Mouse (Mus musculus): Measurements from ENCODE around the gene Atxn7l1. TPM values are rescaled to one million over a fixed set of nuclear protein-coding genes. Genes with fewer than 3 reads are reported as not detected.

Atxn7l1 gene
- polyA plus RNA-seq, 1 experiment from 2014 or later: 12.9 TPM

DNA sequence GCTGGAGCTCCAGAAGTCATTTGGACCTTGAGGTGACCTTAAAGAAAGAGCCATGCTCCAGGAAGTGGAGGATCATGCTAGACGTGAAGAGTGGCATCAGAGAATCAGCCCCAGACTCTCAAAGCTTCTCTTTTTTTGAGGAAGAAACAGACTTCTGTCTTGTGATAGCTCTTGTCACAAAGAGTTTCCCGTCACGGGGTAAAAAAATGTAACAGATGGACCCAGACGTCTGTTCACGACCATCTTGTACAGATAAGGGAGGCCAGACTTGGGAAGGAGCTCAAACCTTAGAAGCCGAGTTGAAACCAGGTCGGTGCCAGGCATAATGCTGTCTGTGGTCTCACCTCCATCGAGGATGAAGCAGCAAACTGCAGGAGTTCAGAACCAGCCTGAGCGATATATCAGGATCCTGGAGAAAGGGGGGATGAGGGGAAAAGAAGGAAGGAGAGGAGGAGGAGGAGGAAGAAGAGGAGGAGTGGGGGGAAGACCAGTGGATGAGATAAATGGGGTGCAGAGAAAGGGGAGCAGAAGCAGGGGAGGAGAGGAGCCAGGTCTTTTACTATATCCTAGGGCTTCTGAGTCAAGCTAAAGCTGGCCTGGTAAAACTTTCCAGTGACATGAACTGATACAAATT is 21.8 kb upstream of the Atxn7l1 start:
- no peak overlapping the region for H3K4me3 ChIP-seq (ENCODE audit: low read length)
- H3K27me3 ChIP-seq (replicated peaks; ENCODE audit: control insufficient read depth, insufficient read depth, low read length): no peaks in the 10 kb centered on the region
- no peaks in the 10 kb centered on the region for H3K4me1 ChIP-seq (ENCODE audit: control insufficient read depth, insufficient read depth, low read length)
- no peak for ATAC-seq
- no peak overlapping the region for H3K4me2 ChIP-seq (ENCODE audit: low read depth, low read length)
- H3K9ac ChIP-seq (ENCODE audit: low read depth, low read length): no peak overlapping the region
- no peak overlapping the region for H3K27ac ChIP-seq (ENCODE audit: low read length)
- 69% methylated on average over 9 of the region's 9 CpGs for WGBS
- H3K36me3 ChIP-seq (ENCODE audit: control insufficient read depth, insufficient read depth, low read length): no peaks in the 10 kb centered on the region
- H3K9me3 ChIP-seq (ENCODE audit: control insufficient read depth, low read length): no peaks in the 10 kb centered on the region

DNA sequence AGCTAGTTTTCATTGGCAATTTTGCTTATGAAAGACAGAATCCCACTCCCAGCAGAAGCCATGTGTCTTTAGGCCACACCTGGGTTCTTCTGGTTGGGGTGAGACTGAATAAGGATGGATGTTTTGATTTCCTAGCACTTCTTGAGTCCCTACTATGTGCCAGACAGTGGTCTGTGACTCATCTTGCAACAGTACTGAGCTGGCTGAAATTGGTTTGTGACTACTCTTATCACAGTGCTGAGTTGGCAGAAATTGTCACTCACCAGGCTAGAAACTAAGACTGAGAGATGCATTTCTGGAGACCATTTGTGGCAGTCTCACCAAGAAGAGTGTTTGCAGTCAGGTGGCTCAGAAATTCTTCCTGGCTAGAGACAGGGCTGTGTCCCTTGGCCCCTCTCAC is 21.2 kb upstream of the Atxn7l1 start:
- no peak overlapping the region for H3K4me2 ChIP-seq (ENCODE audit: low read depth, low read length)
- H3K27me3 ChIP-seq (replicated peaks; ENCODE audit: control insufficient read depth, insufficient read depth, low read length): no peaks in the 10 kb centered on the region
- H3K9ac ChIP-seq (ENCODE audit: low read depth, low read length): no peak overlapping the region
- ATAC-seq: no peak
- no peaks in the 10 kb centered on the region for H3K9me3 ChIP-seq (ENCODE audit: control insufficient read depth, low read length)
- H3K4me3 ChIP-seq (ENCODE audit: low read length): no peak overlapping the region
- no peak overlapping the region for H3K27ac ChIP-seq (ENCODE audit: low read length)
- H3K4me1 ChIP-seq (ENCODE audit: control insufficient read depth, insufficient read depth, low read length): no peaks in the 10 kb centered on the region
- no peaks in the 10 kb centered on the region for H3K36me3 ChIP-seq (ENCODE audit: control insufficient read depth, insufficient read depth, low read length)

DNA sequence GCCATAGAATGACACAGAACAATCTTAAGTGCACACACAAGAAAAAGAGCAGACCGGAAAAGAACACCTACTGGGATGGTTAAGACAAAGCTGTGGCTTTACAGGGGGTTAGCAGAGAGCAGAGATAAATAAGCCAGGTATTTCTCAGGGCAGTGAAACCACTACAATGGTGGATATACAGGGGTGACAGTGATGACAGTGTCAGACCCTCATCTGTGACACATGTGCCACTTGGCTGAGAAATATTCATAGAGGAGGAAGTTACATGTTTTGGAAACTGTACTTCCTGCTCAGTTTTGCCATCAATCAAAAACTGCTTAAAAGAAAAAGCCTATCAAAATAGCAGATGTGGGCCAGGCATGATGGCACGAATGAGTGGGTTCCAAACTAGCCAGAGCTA is 19.4 kb upstream of the Atxn7l1 start:
- Histone ChIP-seq H3K4me3 (ENCODE audit: low read length) (no peak overlapping the region), H3K9ac (ENCODE audit: low read depth, low read length) (no peak overlapping the region), H3K27me3 (replicated peaks; ENCODE audit: control insufficient read depth, insufficient read depth, low read length) (no peaks in the 10 kb centered on the region)

DNA sequence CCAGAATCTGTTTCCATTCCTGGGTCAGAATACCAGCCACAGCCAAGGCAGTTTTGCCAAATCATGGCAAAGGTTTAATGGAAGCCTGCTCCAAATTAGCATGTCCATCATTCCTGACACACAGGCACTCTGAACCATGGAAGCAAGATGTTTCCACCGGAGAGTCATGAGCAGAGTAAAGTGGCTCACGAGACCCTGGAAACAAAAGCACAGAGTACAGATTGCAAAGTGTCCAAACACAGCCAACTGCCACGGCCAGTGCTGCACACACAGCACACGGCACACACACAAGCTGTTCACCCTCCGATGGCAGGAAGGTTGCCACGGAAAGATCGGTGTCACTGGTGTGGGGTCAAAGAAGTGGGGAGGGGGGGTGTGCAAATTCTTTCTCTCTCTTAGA is 18.8 kb upstream of the Atxn7l1 start:
- Histone ChIP-seq H3K36me3 (ENCODE audit: control insufficient read depth, insufficient read depth, low read length) (no peaks in the 10 kb centered on the region), H3K4me1 (ENCODE audit: control insufficient read depth, insufficient read depth, low read length) (no peaks in the 10 kb centered on the region), H3K4me2 (ENCODE audit: low read depth, low read length) (no peak overlapping the region), H3K4me3 (ENCODE audit: low read length) (no peak overlapping the region), H3K27ac (ENCODE audit: low read length) (no peak overlapping the region), H3K9me3 (ENCODE audit: control insufficient read depth, low read length) (no peaks in the 10 kb centered on the region), H3K9ac (ENCODE audit: low read depth, low read length) (no peak overlapping the region), H3K27me3 (replicated peaks; ENCODE audit: control insufficient read depth, insufficient read depth, low read length) (no peaks in the 10 kb centered on the region)
- ATAC-seq: no peak
- 68% methylated on average over 7 of the region's 7 CpGs for WGBS

More for the DNA sequence above, 19.4 kb upstream of the Atxn7l1 start:
- no peak overlapping the region for H3K4me2 ChIP-seq (ENCODE audit: low read depth, low read length)
- H3K27ac ChIP-seq (ENCODE audit: low read length): no peak overlapping the region
- H3K9me3 ChIP-seq (ENCODE audit: control insufficient read depth, low read length): no peaks in the 10 kb centered on the region
- no peaks in the 10 kb centered on the region for H3K36me3 ChIP-seq (ENCODE audit: control insufficient read depth, insufficient read depth, low read length)
- ATAC-seq: no peak
- WGBS: 95% methylated on average over 2 of the region's 2 CpGs
- H3K4me1 ChIP-seq (ENCODE audit: control insufficient read depth, insufficient read depth, low read length): no peaks in the 10 kb centered on the region

DNA sequence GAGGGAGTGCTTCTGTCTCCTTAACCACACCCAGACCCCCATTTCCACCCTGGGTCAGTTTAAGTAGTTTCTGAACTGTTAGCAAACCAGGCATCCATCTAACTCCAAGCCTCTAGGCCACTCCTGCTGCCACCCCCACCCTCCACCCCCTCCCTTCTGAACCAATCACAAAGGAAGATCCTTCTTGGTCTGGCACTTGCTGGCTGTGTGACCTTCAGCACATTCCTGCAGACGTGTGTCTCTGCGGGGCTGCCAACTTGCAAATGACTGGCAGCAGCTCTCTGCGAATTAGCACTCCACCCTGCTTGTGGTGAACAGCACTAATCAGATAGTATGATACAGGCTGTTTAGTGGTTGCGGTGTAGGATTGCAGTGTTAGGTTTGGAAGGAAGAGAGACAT is 18.1 kb upstream of the Atxn7l1 start:
- WGBS: 28% methylated on average over 4 of the region's 4 CpGs
- no peak overlapping the region for H3K27ac ChIP-seq (ENCODE audit: low read length)
- no peak overlapping the region for H3K9ac ChIP-seq (ENCODE audit: low read depth, low read length)
- H3K4me2 ChIP-seq (ENCODE audit: low read depth, low read length): no peak overlapping the region
- no peak overlapping the region for H3K4me3 ChIP-seq (ENCODE audit: low read length)
- no peak for ATAC-seq
- H3K36me3 ChIP-seq (ENCODE audit: control insufficient read depth, insufficient read depth, low read length): no peaks in the 10 kb centered on the region
- no peaks in the 10 kb centered on the region for H3K4me1 ChIP-seq (ENCODE audit: control insufficient read depth, insufficient read depth, low read length)
- no peaks in the 10 kb centered on the region for H3K9me3 ChIP-seq (ENCODE audit: control insufficient read depth, low read length)
- no peaks in the 10 kb centered on the region for H3K27me3 ChIP-seq (replicated peaks; ENCODE audit: control insufficient read depth, insufficient read depth, low read length)

DNA sequence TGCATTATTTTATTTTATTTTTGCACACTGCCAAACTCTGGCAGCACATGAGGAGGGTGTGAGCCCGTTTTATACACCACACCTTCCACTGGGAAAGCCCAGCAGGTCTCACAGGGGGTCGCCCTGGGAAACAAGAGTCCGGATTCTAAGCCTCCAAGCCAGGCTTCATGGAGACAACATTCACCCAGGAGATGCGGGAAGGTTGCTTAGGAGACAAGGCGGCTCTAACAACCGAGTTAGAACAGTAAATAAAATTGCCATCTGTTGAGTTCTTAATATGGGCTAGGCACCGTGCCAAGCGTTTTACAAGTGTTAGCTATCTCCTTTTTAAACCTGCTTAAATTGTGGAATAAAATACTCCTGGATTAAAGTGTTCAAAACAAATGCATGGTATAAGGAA is 17.1 kb upstream of the Atxn7l1 start:
- no peak overlapping the region for H3K4me2 ChIP-seq (ENCODE audit: low read depth, low read length)
- WGBS: 46% methylated on average over 8 of the region's 8 CpGs
- H3K27ac ChIP-seq (ENCODE audit: low read length): no peak overlapping the region
- no peaks in the 10 kb centered on the region for H3K9me3 ChIP-seq (ENCODE audit: control insufficient read depth, low read length)
- no peak for ATAC-seq
- H3K4me1 ChIP-seq (ENCODE audit: control insufficient read depth, insufficient read depth, low read length): no peaks in the 10 kb centered on the region
- no peaks in the 10 kb centered on the region for H3K36me3 ChIP-seq (ENCODE audit: control insufficient read depth, insufficient read depth, low read length)
- no peak overlapping the region for H3K4me3 ChIP-seq (ENCODE audit: low read length)
- no peaks in the 10 kb centered on the region for H3K27me3 ChIP-seq (replicated peaks; ENCODE audit: control insufficient read depth, insufficient read depth, low read length)
- H3K9ac ChIP-seq (ENCODE audit: low read depth, low read length): no peak overlapping the region

DNA sequence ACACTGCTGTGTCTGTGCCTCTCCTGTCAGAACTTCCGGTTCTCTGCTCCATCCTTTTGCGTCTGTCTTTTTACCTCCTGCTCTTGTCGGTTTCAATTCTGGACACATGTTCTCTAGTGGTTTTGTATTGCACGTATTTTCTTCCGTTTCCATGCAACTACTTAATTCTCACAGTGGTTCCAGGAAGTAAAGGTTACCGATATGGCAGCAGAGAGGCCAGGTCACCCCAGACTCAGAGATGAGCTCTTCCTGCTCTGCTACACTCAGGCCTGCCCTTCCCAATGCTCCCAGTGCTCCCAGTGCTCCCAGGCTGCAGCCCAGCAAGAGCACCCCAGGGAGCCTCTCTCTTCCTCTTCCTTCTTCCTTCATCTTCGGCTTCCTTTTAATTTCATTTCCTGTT is 15.7 kb upstream of the Atxn7l1 start:
- no peak for ATAC-seq
- Histone ChIP-seq H3K4me3 (ENCODE audit: low read length) (no peak overlapping the region), H3K36me3 (ENCODE audit: control insufficient read depth, insufficient read depth, low read length) (no peaks in the 10 kb centered on the region), H3K27me3 (replicated peaks; ENCODE audit: control insufficient read depth, insufficient read depth, low read length) (no peaks in the 10 kb centered on the region), H3K27ac (ENCODE audit: low read length) (no peak overlapping the region), H3K9ac (ENCODE audit: low read depth, low read length) (no peak overlapping the region), H3K4me2 (ENCODE audit: low read depth, low read length) (no peak overlapping the region), H3K4me1 (ENCODE audit: control insufficient read depth, insufficient read depth, low read length) (no peaks in the 10 kb centered on the region), H3K9me3 (ENCODE audit: control insufficient read depth, low read length) (no peaks in the 10 kb centered on the region)
- 62% methylated on average over 7 of the region's 7 CpGs for WGBS

DNA sequence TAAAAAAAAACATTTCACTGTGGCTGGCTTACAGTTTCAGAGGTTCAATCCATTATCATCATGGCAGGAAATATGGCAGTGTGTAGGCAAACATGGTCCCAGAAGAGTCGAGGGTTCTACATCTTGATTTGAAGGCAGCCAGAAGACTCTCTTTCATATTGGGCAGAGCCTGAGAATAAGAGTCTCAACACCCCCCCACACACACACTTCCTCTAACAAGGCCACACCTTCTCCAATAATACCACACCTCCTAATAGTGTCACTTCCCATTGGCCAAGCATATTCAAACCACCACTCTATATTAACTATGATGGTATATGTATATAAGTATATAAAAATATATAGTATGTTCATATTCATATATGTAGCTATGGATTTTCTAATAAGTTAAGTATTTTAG is 9.6 kb upstream of the Atxn7l1 start:
- no peaks in the 10 kb centered on the region for H3K27me3 ChIP-seq (replicated peaks; ENCODE audit: control insufficient read depth, insufficient read depth, low read length)
- no peak overlapping the region for H3K4me2 ChIP-seq (ENCODE audit: low read depth, low read length)
- no peak overlapping the region for H3K27ac ChIP-seq (ENCODE audit: low read length)
- H3K36me3 ChIP-seq (ENCODE audit: control insufficient read depth, insufficient read depth, low read length): no peaks in the 10 kb centered on the region
- no peak for ATAC-seq
- H3K9me3 ChIP-seq (ENCODE audit: control insufficient read depth, low read length): no peaks in the 10 kb centered on the region
- 72% methylated on average over 1 of the region's 1 CpGs for WGBS
- no peak overlapping the region for H3K9ac ChIP-seq (ENCODE audit: low read depth, low read length)
- H3K4me1 ChIP-seq (ENCODE audit: control insufficient read depth, insufficient read depth, low read length): no peaks in the 10 kb centered on the region
- H3K4me3 ChIP-seq (ENCODE audit: low read length): no peak overlapping the region

DNA sequence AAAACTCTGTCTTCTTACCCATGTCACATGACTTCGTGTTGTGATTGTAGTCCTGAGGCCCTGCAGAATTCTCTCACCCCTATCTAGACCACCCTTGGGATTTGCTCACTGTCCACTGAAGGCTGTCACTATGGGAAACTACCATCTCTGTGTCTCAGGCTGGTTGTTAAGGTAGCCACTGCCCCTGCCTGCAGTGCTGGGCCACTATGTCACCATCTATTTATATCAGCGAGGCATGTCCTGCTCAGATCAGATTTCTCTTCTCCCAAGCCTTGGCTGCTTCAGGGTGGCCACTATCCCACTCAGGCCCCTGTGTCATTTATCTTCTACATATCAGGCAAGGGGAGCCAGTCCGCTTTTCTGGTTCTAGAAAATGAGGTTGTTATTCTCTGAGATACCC is 8.4 kb upstream of the Atxn7l1 start:
- no peak overlapping the region for H3K4me2 ChIP-seq (ENCODE audit: low read depth, low read length)
- no peaks in the 10 kb centered on the region for H3K4me1 ChIP-seq (ENCODE audit: control insufficient read depth, insufficient read depth, low read length)
- no peak for ATAC-seq
- 70% methylated on average over 3 of the region's 3 CpGs for WGBS
- no peaks in the 10 kb centered on the region for H3K36me3 ChIP-seq (ENCODE audit: control insufficient read depth, insufficient read depth, low read length)
- no peak overlapping the region for H3K4me3 ChIP-seq (ENCODE audit: low read length)
- no peaks in the 10 kb centered on the region for H3K9me3 ChIP-seq (ENCODE audit: control insufficient read depth, low read length)
- no peak overlapping the region for H3K27ac ChIP-seq (ENCODE audit: low read length)
- no peaks in the 10 kb centered on the region for H3K27me3 ChIP-seq (replicated peaks; ENCODE audit: control insufficient read depth, insufficient read depth, low read length)
- H3K9ac ChIP-seq (ENCODE audit: low read depth, low read length): no peak overlapping the region

DNA sequence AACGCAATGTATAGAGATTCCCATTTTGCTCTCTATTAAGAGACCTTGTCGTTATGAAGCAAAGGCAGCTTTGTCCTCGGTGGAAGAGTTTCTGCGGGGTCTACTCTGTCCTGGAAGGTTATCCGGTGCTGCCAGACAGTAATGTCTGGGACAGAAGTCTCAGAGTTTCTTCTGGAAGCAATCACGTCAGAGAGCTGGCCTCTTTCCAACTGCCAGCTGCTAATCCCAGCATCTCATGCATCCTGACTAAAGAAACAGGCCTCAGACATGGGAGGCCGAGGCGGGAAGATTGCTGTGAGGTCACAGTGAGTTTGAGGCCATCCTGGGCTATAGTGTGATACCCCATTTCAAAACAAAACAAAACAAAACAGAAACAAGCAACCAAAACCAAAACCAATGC is 3.0 kb upstream of the Atxn7l1 start:
- WGBS: 55% methylated on average over 8 of the region's 8 CpGs
- ATAC-seq: no peak
- Histone ChIP-seq H3K27ac (ENCODE audit: low read length) (no peak overlapping the region), H3K4me3 (ENCODE audit: low read length) (no peak overlapping the region), H3K36me3 (ENCODE audit: control insufficient read depth, insufficient read depth, low read length) (no peaks in the 10 kb centered on the region), H3K4me2 (ENCODE audit: low read depth, low read length) (no peak overlapping the region), H3K9ac (ENCODE audit: low read depth, low read length) (no peak overlapping the region), H3K4me1 (ENCODE audit: control insufficient read depth, insufficient read depth, low read length) (peaks cover 16% of the 10 kb centered on the region), H3K9me3 (ENCODE audit: control insufficient read depth, low read length) (no peaks in the 10 kb centered on the region), H3K27me3 (replicated peaks; ENCODE audit: control insufficient read depth, insufficient read depth, low read length) (0 out of 2 replicates have a peak, but pooled peaks cover 3% of the 10 kb centered on the region)
